Mouse (Mus musculus): ENCODE results near the gene Gm45194. TPM values are rescaled to one million over a fixed set of nuclear protein-coding genes. Genes with fewer than 3 reads are reported as not detected.

Gene Gm45194
- total RNA-seq (2017): not detected in 3 replicates

- no peak for ATAC-seq (replicated peaks; ENCODE audit: insufficient number of reproducible peaks, low FRiP score, low TSS enrichment, poor library complexity, severe bottlenecking)
Measured at GRCm38 (mm10) chrX:111891089-111891488, at the start of gene Gm45194. Gene Gm45194, plus strand, starts transcription at chrX:111891389.

GRCm38 (mm10) chrX:111855878-111856277 lies 35.3 kb upstream of the Gm45194 start:
- no peak for ATAC-seq (replicated peaks; ENCODE audit: insufficient number of reproducible peaks, low FRiP score, low TSS enrichment, poor library complexity, severe bottlenecking)

- no peak for ATAC-seq (replicated peaks; ENCODE audit: insufficient number of reproducible peaks, low FRiP score, low TSS enrichment, poor library complexity, severe bottlenecking)
Measured at GRCm38 (mm10) chrX:111881251-111881650, 9.9 kb upstream of the Gm45194 start.

- no peak for ATAC-seq (replicated peaks; ENCODE audit: insufficient number of reproducible peaks, low FRiP score, low TSS enrichment, poor library complexity, severe bottlenecking)
Measured at GRCm38 (mm10) chrX:111894321-111895050, 3.3 kb downstream of the Gm45194 start.

GRCm38 (mm10) chrX:111895084-111895779 lies 4.0 kb downstream of the Gm45194 start:
- no peak for ATAC-seq (replicated peaks; ENCODE audit: insufficient number of reproducible peaks, low FRiP score, low TSS enrichment, poor library complexity, severe bottlenecking)

DNA sequence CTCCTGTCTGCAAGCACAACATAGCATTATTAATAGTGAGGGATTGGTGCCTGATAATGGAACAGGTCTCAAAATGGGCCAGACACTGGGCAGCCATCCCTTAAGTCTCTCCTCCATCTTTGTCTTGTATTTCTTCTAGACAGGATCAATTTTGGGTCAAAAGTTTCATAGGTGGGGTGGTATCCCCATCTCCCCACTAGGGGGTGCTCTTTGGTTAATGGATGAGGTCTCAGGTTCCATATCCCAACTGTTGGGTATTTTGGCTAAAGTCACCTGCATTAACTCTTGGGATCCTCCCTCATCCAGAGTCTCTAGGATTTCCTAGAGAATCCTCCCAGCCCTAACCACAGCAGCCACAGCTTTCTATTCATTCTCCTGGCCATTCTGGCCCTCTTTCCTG lies 26.2 kb downstream of the Gm45194 start:
- no peak for ATAC-seq (replicated peaks; ENCODE audit: insufficient number of reproducible peaks, low FRiP score, low TSS enrichment, poor library complexity, severe bottlenecking)

- no peak for ATAC-seq (replicated peaks; ENCODE audit: insufficient number of reproducible peaks, low FRiP score, low TSS enrichment, poor library complexity, severe bottlenecking)
Measured at GRCm38 (mm10) chrX:111960909-111961308, 69.7 kb downstream of the Gm45194 start.

- no peak for ATAC-seq (replicated peaks; ENCODE audit: insufficient number of reproducible peaks, low FRiP score, low TSS enrichment, poor library complexity, severe bottlenecking)
Measured at GRCm38 (mm10) chrX:111999661-112000060, 108.5 kb downstream of the Gm45194 start.

DNA sequence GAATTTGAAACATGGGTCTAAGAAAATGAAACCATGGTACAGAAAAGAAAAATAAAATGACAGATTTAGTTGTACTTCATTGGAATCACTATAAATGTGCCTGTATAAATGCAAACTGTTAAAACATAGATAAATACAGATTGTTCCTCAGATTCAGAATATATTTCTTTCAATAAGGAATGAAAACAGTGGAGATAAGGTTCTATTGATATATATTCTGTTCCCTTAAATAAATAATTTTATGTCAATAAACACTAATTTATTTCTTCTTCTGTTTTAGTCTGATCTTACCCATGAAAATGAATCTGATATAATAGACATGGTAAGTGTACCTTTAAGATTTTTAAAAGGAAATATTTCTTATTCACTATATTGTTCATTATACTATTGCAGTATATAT lies 119.5 kb downstream of the Gm45194 start, which contains the start of gene Tex16:
Gene Tex16 (plus strand): TSS at position 301 of the 400 bp plus-strand sequence.
- ATAC-seq (replicated peaks; ENCODE audit: insufficient number of reproducible peaks, low FRiP score, low TSS enrichment, poor library complexity, severe bottlenecking): no peak

DNA sequence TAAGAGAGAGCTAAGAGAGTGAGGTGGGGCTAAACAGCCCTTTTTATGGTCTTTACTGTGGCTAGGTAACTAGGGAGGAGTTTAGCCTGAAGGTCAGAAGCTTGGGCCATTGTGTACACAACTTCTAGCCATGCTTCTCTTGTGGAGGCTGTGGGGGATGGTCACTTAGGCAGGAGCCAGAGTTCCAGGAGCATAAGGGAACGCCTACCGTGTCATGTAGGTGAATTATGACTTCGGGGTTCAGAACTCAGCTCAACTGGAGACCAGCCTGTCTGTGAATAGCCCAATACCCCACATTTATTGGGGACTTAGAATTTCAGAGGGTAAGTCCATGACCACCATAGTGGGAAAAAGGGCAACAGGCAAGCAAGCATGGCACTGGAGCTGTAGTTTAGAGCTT lies 347.6 kb downstream of the Gm45194 start, which contains the start of gene 4933403O08Rik:
Gene 4933403O08Rik (plus strand): TSS at position 301 of the 400 bp plus-strand sequence.
- no peak for ATAC-seq (replicated peaks; ENCODE audit: insufficient number of reproducible peaks, low FRiP score, low TSS enrichment, poor library complexity, severe bottlenecking)

DNA sequence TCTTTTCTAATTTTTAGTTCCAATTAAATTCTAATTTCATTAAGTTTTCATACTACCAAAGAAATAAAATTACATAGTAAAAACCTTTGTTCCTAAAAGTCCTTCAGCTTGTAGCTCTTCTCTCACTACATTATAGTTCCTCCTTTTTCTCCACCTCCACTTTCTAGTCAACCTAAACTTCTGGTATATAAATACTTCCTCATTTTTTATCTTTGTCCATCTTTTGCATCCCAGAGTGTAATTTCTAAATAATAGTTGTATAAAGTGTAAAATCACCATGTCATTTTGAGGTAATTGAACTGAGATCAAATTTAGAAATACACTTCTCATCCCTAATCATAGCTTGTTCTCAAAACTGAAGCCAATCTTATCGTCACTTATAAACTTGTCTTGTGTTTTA lies 351.7 kb downstream of the Gm45194 start:
- ATAC-seq (replicated peaks; ENCODE audit: insufficient number of reproducible peaks, low FRiP score, low TSS enrichment, poor library complexity, severe bottlenecking): no peak

- ATAC-seq (replicated peaks; ENCODE audit: insufficient number of reproducible peaks, low FRiP score, low TSS enrichment, poor library complexity, severe bottlenecking): no peak
Measured at GRCm38 (mm10) chrX:112255513-112255912, 364.3 kb downstream of the Gm45194 start.

GRCm38 (mm10) chrX:112273550-112273949 lies 382.4 kb downstream of the Gm45194 start:
- ATAC-seq (replicated peaks; ENCODE audit: insufficient number of reproducible peaks, low FRiP score, low TSS enrichment, poor library complexity, severe bottlenecking): no peak

Other genes with a start within 250 kb of the Gm45194 start
- not detected in 3 replicates for gene Hdx, start 194.3 kb upstream of the Gm45194 start, total RNA-seq (2017)
- gene Tex16, start 119.6 kb downstream of the Gm45194 start, total RNA-seq (2017): not detected in 3 replicates

All from monocyte, adult 5-6 weeks (primary cell).